Mouse (Mus musculus): ENCODE results near the gene Plppr3.

The Plppr3 gene

GRCm38 (mm10) chr10:79814271-79814842, 60.1 kb downstream of the Plppr3 start:
- peak; percentile 89 for DNase-seq

- peak; percentile 91 for DNase-seq
Measured at GRCm38 (mm10) chr10:79811736-79812637, 62.4 kb downstream of the Plppr3 start.

All from kidney, adult 9 months (tissue).